Mouse (Mus musculus) erythroid progenitor cell, adult 5-6 weeks (primary cell): ENCODE results near the gene Hist1h4k. TPM values are rescaled to one million over a fixed set of nuclear protein-coding genes. Genes with fewer than 3 reads are reported as not detected.

Experiments
- ATAC-seq: replicated peaks from 2 replicates; pipeline ENCODE4 v1.8.0; 2016; ENCODE audit warnings: moderate number of reproducible peaks, mild to moderate bottlenecking, moderate TSS enrichment, inconsistent platforms; ENCODE audit not compliant: poor library complexity, low FRiP score, severe bottlenecking
- total RNA-seq, 2 experiments: library from RNA; stranded (forward) in 1 of 2; stranded (reverse) in 1 of 2; fragments of 150-400 nt in 1 of 2; fragments of 186-747, 209-891 nt in 1 of 2; gene quantifications; 2 replicates each; pipeline versions ENCODE4 v1.2.3 to v1.2.4; 2015 to 2017; ENCODE audit warnings: low replicate concordance in 2 of 2

Hist1h4k gene
- total RNA-seq, 2 experiments from 2014 or later = 381 to 3,827 TPM

DNA sequence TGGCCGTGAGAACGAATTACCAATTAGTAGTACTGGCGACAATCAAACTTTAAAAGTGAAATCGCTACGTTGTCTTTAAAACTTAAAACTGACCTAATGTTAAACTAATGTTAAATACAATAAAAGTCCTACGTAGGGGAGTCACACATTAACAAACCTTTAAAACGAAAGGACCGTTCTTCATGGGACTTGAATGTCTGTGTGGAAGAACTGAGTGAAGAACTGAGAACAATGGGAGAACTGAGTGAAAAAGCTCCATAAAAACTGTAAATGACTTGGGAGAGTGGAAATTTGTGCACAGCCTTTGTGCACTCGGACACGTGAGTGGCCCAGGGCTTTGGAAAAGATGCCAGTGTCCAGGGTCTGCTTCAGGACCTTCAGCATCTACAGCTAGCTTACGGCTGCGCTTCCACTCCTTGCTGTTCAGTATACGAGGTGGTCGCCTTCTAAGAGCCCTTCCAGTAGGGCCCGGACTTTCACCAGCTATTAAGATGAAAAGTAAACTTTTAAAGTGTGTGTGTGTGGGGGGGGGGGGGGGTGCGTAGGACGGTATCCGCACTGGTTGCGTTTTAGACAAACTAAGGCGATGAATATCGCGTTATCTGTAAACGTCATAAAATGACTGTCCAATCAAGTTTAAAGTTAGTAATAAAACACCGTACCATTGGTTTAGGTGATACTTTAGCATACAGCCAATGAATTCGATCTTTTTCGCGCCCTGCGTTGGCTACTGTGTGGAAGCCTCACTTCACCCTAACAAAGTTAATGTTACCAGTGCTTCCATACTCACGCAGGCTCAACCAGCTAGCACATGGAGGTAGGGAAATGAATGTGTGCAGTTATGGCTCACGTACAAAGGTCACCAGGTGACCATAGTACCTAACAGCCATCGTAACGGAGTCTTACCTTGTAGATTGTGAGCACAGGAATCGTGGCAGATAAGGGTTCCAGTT, 28.8 kb upstream of the Hist1h4k start:
- ATAC-seq = peak; percentile 53

- ATAC-seq = no peak
Measured at GRCm38 (mm10) chr13:21755707-21756106, 5.4 kb upstream of the Hist1h4k start.

- ATAC-seq = peak; percentile 44
Measured at GRCm38 (mm10) chr13:21754294-21755001, 4.1 kb upstream of the Hist1h4k start.

- ATAC-seq = peak; percentile 71
Measured at GRCm38 (mm10) chr13:21753524-21754285, 3.4 kb upstream of the Hist1h4k start, which contains the start of the genes Hist1h2ak and Hist1h2bn. TSS of gene Hist1h2ak (minus strand) at chr13:21753827. TSS of gene Hist1h2bn (plus strand) at chr13:21754123.

GRCm38 (mm10) chr13:21753051-21753523, 2.8 kb upstream of the Hist1h4k start:
- 0 out of 2 replicates have a peak, but pooled peaks have one; percentile 4 for ATAC-seq

- ATAC-seq = peak; percentile 7; the same call in 1 of the 2 replicates
Measured at GRCm38 (mm10) chr13:21752356-21752755, 2.1 kb upstream of the Hist1h4k start.

- no peak for ATAC-seq
Measured at GRCm38 (mm10) chr13:21751827-21752226, 1.5 kb upstream of the Hist1h4k start.

DNA sequence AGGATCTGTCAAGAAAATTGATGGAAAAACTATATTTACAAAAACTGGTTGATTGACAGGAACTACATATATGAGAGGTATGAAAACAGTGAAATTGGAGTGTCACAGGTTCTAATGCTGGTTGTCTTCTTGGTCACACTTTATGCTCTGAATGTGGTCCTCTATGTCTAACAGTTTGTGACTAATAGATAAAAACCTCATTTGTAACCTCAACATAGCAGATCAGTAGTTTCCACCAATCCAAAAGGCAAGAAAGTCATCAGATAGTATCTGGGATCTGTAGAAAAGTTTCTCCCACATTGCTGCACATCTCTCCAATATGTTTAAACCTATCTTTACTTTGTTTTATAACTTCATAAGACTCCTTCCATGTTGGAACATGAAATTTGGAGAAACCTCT, 1.1 kb upstream of the Hist1h4k start:
- no peak for ATAC-seq

DNA sequence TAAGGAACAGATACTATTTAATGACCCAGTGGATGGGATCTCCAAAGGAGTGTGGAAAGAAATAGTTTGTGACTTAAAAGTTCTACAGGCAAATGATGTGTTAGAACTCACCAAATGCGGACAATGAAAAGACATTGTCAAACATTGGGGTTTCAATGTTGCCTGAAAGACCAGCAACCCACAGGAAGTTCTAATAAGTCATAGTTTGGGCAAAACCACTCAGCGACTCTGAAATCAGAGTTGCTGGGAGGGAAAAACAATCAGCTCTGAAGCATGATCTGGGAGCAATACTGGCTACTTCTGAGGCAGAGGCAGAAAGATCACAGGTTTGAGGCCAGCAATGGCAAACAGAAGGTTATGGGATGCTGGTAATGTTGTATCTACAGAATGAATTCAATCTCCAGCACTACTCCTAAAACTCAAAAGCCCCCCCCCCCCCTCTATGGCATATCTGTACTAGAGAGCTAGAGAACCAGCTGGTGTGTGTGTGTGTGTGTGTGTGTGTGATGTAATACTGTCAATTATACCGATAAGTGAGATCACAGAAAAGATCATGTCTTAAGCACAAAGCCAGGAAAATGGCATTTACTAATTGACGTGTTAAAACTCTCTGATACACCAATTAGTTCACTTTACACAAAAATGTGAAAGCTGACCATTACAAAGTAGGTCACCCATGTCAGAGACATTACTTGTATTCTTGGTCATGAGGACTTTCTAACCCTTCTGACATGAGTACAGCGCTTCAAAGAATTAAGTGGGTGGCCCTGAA, 732 bp downstream of the Hist1h4k start:
- ATAC-seq = 0 out of 2 replicates have a peak, but pooled peaks have one; percentile 4

DNA sequence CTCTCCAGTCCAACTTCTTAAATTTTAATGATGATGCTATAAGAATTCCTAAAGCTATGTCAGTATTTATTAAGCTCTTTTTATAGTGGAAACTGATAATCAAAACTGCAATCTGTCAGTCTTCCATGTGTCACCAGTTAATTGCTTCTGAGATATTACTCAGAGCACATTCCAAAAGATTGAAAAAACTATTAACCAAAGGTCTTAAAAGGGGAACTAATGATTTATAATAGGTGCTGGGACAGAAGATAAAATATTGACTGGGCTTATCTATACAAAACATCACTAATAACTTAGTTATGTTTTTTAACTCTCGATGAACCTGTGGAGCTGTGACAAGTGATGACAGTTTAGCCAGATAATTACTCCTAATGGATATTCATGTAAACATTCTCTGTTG, 5.3 kb downstream of the Hist1h4k start:
- ATAC-seq = no peak

- ATAC-seq = peak; percentile 89
Measured at GRCm38 (mm10) chr13:21734906-21735767, 15.2 kb downstream of the Hist1h4k start, which contains the start of gene Hist1h4j. TSS of gene Hist1h4j (plus strand) at chr13:21735064.

DNA sequence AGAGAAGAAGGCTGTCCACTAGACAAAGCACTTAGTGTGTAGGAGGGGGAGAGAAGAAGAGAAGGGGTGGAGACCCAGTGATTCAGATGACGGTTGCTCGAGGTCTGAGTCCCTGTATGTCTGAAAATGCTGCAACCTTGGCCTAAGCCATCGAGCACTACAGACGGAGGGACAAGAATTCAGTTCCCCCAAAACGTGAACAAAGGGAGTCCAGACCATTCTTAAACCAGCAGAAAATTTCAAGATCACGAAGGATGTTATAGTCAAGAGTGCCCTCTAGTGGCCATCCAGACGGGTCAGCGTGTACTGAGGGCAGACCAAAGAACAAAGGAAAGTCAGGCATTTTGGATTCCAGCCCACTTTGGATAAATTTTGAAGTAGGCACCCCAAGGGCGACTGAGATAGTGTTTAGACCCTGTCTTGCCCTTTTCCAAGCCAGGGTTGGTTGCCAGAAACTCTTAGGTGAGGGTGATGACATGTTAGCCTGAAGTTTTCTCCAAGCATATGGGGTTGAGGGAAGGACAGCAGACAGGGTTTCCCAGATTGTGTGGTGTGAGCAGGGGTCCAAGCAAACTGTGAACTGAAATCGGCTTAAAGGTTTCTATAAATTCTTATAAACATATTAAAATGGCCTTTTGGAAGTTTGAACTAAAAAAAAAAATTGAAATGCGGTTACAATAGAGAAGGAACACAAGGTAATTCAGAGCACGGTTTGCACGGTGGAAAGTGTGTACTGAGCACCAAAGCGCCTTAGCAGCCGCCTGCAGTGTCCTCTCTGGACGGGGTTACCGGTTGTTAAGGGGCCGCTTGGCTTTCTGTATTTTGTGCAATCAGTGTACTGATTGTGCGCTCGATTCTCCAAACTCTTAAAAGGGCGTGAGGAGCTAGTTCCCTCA, 16.0 kb downstream of the Hist1h4k start:
- ATAC-seq = peak; percentile 68

GRCm38 (mm10) chr13:21733466-21733865, 16.8 kb downstream of the Hist1h4k start:
- no peak for ATAC-seq

GRCm38 (mm10) chr13:21729544-21729943, 20.8 kb downstream of the Hist1h4k start:
- ATAC-seq = no peak

GRCm38 (mm10) chr13:21727948-21728572, 22.2 kb downstream of the Hist1h4k start:
- ATAC-seq = no peak

GRCm38 (mm10) chr13:21722993-21723836, 27.1 kb downstream of the Hist1h4k start:
- no peak for ATAC-seq
